Mouse (Mus musculus) limb, embryonic 14.5 days (tissue): ENCODE data around the gene Scap. TPM values are rescaled to one million over a fixed set of nuclear protein-coding genes. Genes with fewer than 3 reads are reported as not detected.

Source experiments
- ATAC-seq: fragments of 200-750 bp; cut with Nextera tagmentation; 2 replicates; pipeline ENCODE4 v1.8.0; 2017; ENCODE audit warnings: low read depth, moderate number of reproducible peaks, moderate TSS enrichment; ENCODE audit not compliant: low FRiP score
- DNase-seq: peaks from one replicate; pipeline ENCODE4 v3.0.0-alpha.2; 2015; ENCODE audit warnings: low spot score
- H3K27ac ChIP-seq: fragments of 300-500 bp; sonication (generic); replicated peaks from 2 replicates; pipeline ENCODE4 v1.5.1; 2014; ENCODE audit warnings: low read depth, mild to moderate bottlenecking, low read length, moderate library complexity, mixed read lengths
- H3K27me3 ChIP-seq: fragments of 300-500 bp; sonication (generic); 2 replicates; pipeline ENCODE4 v1.6.1; 2014; ENCODE audit warnings: low read length, mixed read lengths; ENCODE audit not compliant: control insufficient read depth, insufficient read depth
- H3K36me3 ChIP-seq: fragments of 300-500 bp; sonication (generic); 2 replicates; pipeline ENCODE4 v1.6.1; 2014; ENCODE audit warnings: mild to moderate bottlenecking, low read length, moderate library complexity, mixed read lengths; ENCODE audit not compliant: control insufficient read depth, insufficient read depth
- H3K4me1 ChIP-seq: fragments of 300-500 bp; sonication (generic); 2 replicates; pipeline ENCODE4 v1.6.1; 2014; ENCODE audit warnings: antibody characterized with exemption, low read length, mixed read lengths; ENCODE audit not compliant: control insufficient read depth, insufficient read depth
- H3K4me2 ChIP-seq: fragments of 300-500 bp; sonication (generic); replicated peaks from 2 replicates; pipeline ENCODE4 v1.6.1; 2014; ENCODE audit warnings: low read depth, mild to moderate bottlenecking, low read length, moderate library complexity; ENCODE audit not compliant: severe bottlenecking
- H3K4me3 ChIP-seq: fragments of 300-500 bp; sonication (generic); replicated peaks from 2 replicates; pipeline ENCODE4 v1.5.1; 2014; ENCODE audit warnings: low read length
- H3K9ac ChIP-seq: fragments of 300-500 bp; sonication (generic); 2 replicates; pipeline ENCODE4 v1.6.1; 2014; ENCODE audit warnings: mild to moderate bottlenecking, low read depth, low read length, moderate library complexity; ENCODE audit not compliant: severe bottlenecking
- H3K9me3 ChIP-seq: fragments of 300-500 bp; sonication (generic); 2 replicates; pipeline ENCODE4 v1.6.1; 2016; ENCODE audit warnings: low read length; ENCODE audit not compliant: control insufficient read depth
- POLR2A ChIP-seq: fragments of 200-500 bp; IDR thresholded peaks from 2 replicates; pipeline ENCODE4 v1.8.0; 2012; ENCODE audit warnings: inconsistent platforms, mild to moderate bottlenecking, moderate library complexity, borderline replicate concordance; ENCODE audit not compliant: insufficient read depth, insufficient read length; ENCODE audit errors: extremely low read depth
- WGBS: fragments of 180-500 bp; shearing (Covaris S2); extraction: QIAGEN DNeasy Blood & Tissue Kit; methylation state at CpG from one replicate; pipeline ENCODE4 v1.1.7; 2014; 5-methylcytosine and 5-hydroxymethylcytosine counted together
- polyA plus RNA-seq, 2 experiments: library from polyadenylated mRNA; depleted of rRNA in 1 of 2; stranded (reverse) in 1 of 2; unstranded in 1 of 2; fragments of >200 nt; fragmentation: Nextera tagmentation in 1 of 2; extraction: Ambion mirVana in 1 of 2; gene quantifications; 2 replicates each; pipeline versions ENCODE4 v1.2.1 to v1.2.3; 2012 to 2014

Gene Scap
- polyA plus RNA-seq, 2 experiments, result 28.4 to 30.3 TPM

GRCm38 (mm10) chr9:110345057-110345739, 12.1 kb downstream of the Scap start:
- H3K36me3 ChIP-seq, result no peaks in the 10 kb centered on the region
- H3K4me1 ChIP-seq, result no peaks in the 10 kb centered on the region
- DNase-seq, result no peak
- H3K27ac ChIP-seq, result no peak overlapping the region
- WGBS, result 24% methylated on average over 7 of the region's 7 CpGs
- H3K4me3 ChIP-seq, result no peak overlapping the region
- ATAC-seq, result no peak
- no peak overlapping the region for H3K4me2 ChIP-seq
- no peak overlapping the region for H3K9ac ChIP-seq
- no peaks in the 10 kb centered on the region for H3K27me3 ChIP-seq
- H3K9me3 ChIP-seq, result no peaks in the 10 kb centered on the region
- TF ChIP-seq POLR2A, result no peak

GRCm38 (mm10) chr9:110348899-110349298, 15.8 kb downstream of the Scap start:
- Histone ChIP-seq H3K36me3 (peaks cover 10% of the 10 kb centered on the region; the same call in 1 of the 2 replicates), H3K27ac (no peak overlapping the region), H3K4me2 (no peak overlapping the region), H3K4me1 (no peaks in the 10 kb centered on the region), H3K27me3 (no peaks in the 10 kb centered on the region), H3K9ac (no peak overlapping the region), H3K4me3 (no peak overlapping the region), H3K9me3 (no peaks in the 10 kb centered on the region)
- no peak for TF ChIP-seq POLR2A
- ATAC-seq, result no peak
- WGBS, result 81% methylated on average over 4 of the region's 4 CpGs
- no peak for DNase-seq

- H3K4me1 ChIP-seq, result no peaks in the 10 kb centered on the region
- no peak overlapping the region for H3K27ac ChIP-seq
- ATAC-seq (no peak), DNase-seq (no peak)
- no peak overlapping the region for H3K4me3 ChIP-seq
- no peak overlapping the region for H3K4me2 ChIP-seq
- WGBS, result 65% methylated on average over 5 of the region's 5 CpGs
- H3K36me3 ChIP-seq, result peaks cover 15% of the 10 kb centered on the region
- no peak for TF ChIP-seq POLR2A
- H3K27me3 ChIP-seq, result no peaks in the 10 kb centered on the region
- H3K9ac ChIP-seq, result no peak overlapping the region
- H3K9me3 ChIP-seq, result no peaks in the 10 kb centered on the region
These were observed 17.1 kb downstream of the Scap start for GRCm38 (mm10) chr9:110350188-110350587.

GRCm38 (mm10) chr9:110350612-110351011, 17.5 kb downstream of the Scap start:
- H3K36me3 ChIP-seq, result peaks cover 15% of the 10 kb centered on the region
- H3K4me2 ChIP-seq, result no peak overlapping the region
- no peak overlapping the region for H3K9ac ChIP-seq
- H3K27me3 ChIP-seq, result no peaks in the 10 kb centered on the region
- H3K4me1 ChIP-seq, result no peaks in the 10 kb centered on the region
- H3K4me3 ChIP-seq, result no peak overlapping the region
- no peak for TF ChIP-seq POLR2A
- no peak overlapping the region for H3K27ac ChIP-seq
- DNase-seq, result no peak
- WGBS, result 76% methylated on average over 5 of the region's 5 CpGs
- no peaks in the 10 kb centered on the region for H3K9me3 ChIP-seq
- ATAC-seq, result no peak

GRCm38 (mm10) chr9:110351350-110351749, 18.3 kb downstream of the Scap start:
- DNase-seq, result no peak
- no peak for ATAC-seq
- no peaks in the 10 kb centered on the region for H3K4me1 ChIP-seq
- no peak overlapping the region for H3K4me3 ChIP-seq
- H3K9me3 ChIP-seq, result no peaks in the 10 kb centered on the region
- H3K9ac ChIP-seq, result no peak overlapping the region
- WGBS, result 86% methylated on average over 2 of the region's 2 CpGs
- no peaks in the 10 kb centered on the region for H3K27me3 ChIP-seq
- no peak overlapping the region for H3K27ac ChIP-seq
- no peak overlapping the region for H3K4me2 ChIP-seq
- no peak for TF ChIP-seq POLR2A
- peaks cover 20% of the 10 kb centered on the region for H3K36me3 ChIP-seq
